Mouse (Mus musculus) megakaryocyte, embryonic 14.5 days (primary cell): Measurements from ENCODE around the gene Lrrc10. TPM values are rescaled to one million over a fixed set of nuclear protein-coding genes. Genes with fewer than 3 reads are reported as not detected.
"Not testable (repeated sequence)": the region's sequence is repeated elsewhere in the genome, so short reads cannot be mapped to it uniquely, and the experiment has no call there.

Experiments
- H3K27me3 ChIP-seq: replicated peaks from 2 replicates; pipeline ENCODE3; 2012; ENCODE audit warnings: inconsistent platforms
- H3K36me3 ChIP-seq: replicated peaks from 2 replicates; pipeline ENCODE3; 2012; ENCODE audit warnings: low read length, inconsistent platforms, mixed read lengths
- H3K4me1 ChIP-seq: 2 replicates; pipeline ENCODE4 v1.6.1; 2012; ENCODE audit warnings: inconsistent platforms
- H3K4me3 ChIP-seq: replicated peaks from 2 replicates; pipeline ENCODE3; 2012; ENCODE audit warnings: moderate library complexity, mild to moderate bottlenecking, inconsistent platforms
- H3K9me3 ChIP-seq: 2 replicates; pipeline ENCODE4 v1.6.1; 2012; ENCODE audit warnings: inconsistent platforms
- FLI1 ChIP-seq: IDR thresholded peaks from 2 replicates; pipeline ENCODE4 v1.6.1; 2012; ENCODE audit warnings: low read length, inconsistent platforms, mixed read lengths
- GATA1 ChIP-seq: IDR thresholded peaks from 3 replicates; pipeline ENCODE4 v1.6.1; 2012; ENCODE audit warnings: mixed read lengths, low read length, inconsistent platforms, borderline replicate concordance
- polyA plus RNA-seq: library from polyadenylated mRNA; stranded (reverse); fragments of >175 nt; gene quantifications from 2 replicates; pipeline ENCODE4 v1.2.3, GENCODE M21; 2012; ENCODE audit warnings: low replicate concordance; ENCODE audit not compliant: insufficient read depth

Gene Lrrc10
- polyA plus RNA-seq, 1 experiment: not detected

DNA sequence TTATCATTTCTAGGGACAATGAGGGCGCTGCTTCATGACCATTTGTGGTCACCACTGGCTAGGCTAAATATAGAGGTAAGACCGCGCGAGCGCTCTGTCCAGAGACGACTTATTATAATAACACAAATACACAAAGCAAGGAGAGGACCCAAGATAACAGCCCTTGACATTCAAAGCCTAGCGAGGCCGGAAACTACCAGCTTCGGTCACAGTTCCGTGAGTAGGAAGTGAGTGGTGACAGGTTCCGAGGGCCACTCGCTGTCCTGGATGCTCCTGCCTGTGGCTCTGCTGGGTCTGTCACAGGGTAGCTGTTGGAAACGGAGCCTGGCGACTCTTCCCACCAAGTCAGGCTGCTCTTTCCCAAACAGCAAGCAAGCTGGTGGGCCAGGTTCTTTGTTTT lies 2.8 kb upstream of the Lrrc10 start:
- peaks cover 6% of the 10 kb centered on the region for H3K27me3 ChIP-seq
- H3K4me1 ChIP-seq: peaks cover 36% of the 10 kb centered on the region
- H3K9me3 ChIP-seq: peaks cover 6% of the 10 kb centered on the region
- H3K4me3 ChIP-seq: peak overlapping the region; percentile 77
- no peak for TF ChIP-seq FLI1
- no peak for TF ChIP-seq GATA1
- no peaks in the 10 kb centered on the region for H3K36me3 ChIP-seq

- Histone ChIP-seq H3K4me3 (peak overlapping the region; percentile 1), H3K4me1 (peaks cover 36% of the 10 kb centered on the region)
- not testable (repeated sequence) for H3K27me3 ChIP-seq, H3K9me3 ChIP-seq, H3K36me3 ChIP-seq
Measured at GRCm38 (mm10) chr10:117043497-117044166, 1.5 kb upstream of the Lrrc10 start.

DNA sequence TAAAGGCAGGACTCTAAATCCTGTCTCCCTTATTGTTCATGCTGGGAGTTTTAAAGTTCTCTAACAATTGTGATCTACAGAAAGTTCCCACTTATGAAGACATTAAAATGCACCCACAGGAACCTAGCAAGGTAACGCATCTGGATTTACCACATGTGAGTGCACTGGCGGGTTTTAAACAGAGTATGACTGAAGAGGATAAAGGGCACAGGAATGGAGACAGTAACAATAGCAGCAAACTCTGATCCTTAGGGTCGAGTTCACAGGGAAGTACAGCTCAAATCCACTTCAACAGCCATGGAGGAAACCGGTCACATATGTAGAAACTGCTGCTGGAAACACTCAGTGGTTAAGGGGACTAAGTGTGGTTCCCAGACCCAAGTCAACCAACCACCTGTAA lies 4.1 kb downstream of the Lrrc10 start:
- TF ChIP-seq GATA1: no peak
- TF ChIP-seq FLI1: no peak
- peaks cover 62% of the 10 kb centered on the region for H3K36me3 ChIP-seq

GRCm38 (mm10) chr10:117049961-117050597 lies 4.9 kb downstream of the Lrrc10 start:
- Histone ChIP-seq H3K9me3 (no peaks in the 10 kb centered on the region), H3K4me1 (peaks cover 12% of the 10 kb centered on the region), H3K36me3 (peaks cover 70% of the 10 kb centered on the region), H3K27me3 (peaks cover 6% of the 10 kb centered on the region), H3K4me3 (no peak overlapping the region)
- TF ChIP-seq FLI1 (no peak), GATA1 (no peak)

More for the DNA sequence above, 4.1 kb downstream of the Lrrc10 start:
- peaks cover 6% of the 10 kb centered on the region for H3K27me3 ChIP-seq
- peaks cover 12% of the 10 kb centered on the region for H3K4me1 ChIP-seq
- H3K9me3 ChIP-seq: no peaks in the 10 kb centered on the region
- no peak overlapping the region for H3K4me3 ChIP-seq

DNA sequence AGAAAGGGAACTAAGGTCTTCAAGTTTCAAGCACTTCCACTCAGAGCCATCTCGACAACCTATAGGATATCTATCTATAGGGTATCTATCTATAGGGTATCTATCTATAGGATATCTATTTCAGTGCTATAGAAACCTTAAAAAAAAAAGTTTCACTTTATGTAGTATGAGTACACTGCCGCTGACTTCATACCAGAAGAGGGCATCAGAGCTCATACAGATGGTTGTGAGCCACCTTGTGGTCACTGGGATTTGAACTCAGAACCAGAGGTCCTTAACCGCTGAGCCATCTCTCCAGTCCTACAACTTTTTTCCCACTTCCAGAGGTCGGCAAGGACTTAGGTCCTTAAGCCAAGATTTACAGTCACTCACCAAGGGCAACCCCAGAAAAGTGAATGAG lies 10.5 kb downstream of the Lrrc10 start:
- H3K36me3 ChIP-seq: peaks cover 99% of the 10 kb centered on the region
- H3K27me3 ChIP-seq: no peaks in the 10 kb centered on the region
- H3K4me3 ChIP-seq: no peak overlapping the region
- peaks cover 17% of the 10 kb centered on the region for H3K4me1 ChIP-seq
- TF ChIP-seq GATA1: no peak
- TF ChIP-seq FLI1: no peak
- no peaks in the 10 kb centered on the region for H3K9me3 ChIP-seq

- H3K4me1 ChIP-seq: peaks cover 54% of the 10 kb centered on the region
- H3K36me3 ChIP-seq: peaks cover 42% of the 10 kb centered on the region
- TF ChIP-seq GATA1: no peak
- no peak for TF ChIP-seq FLI1
- H3K4me3 ChIP-seq: peak overlapping the region; percentile 100
- no peaks in the 10 kb centered on the region for H3K9me3 ChIP-seq
- H3K27me3 ChIP-seq: no peaks in the 10 kb centered on the region
Measured at GRCm38 (mm10) chr10:117062894-117063253, 17.7 kb downstream of the Lrrc10 start.

- Histone ChIP-seq H3K36me3 (peaks cover 38% of the 10 kb centered on the region), H3K4me3 (peak within 1 kb of the TSS; percentile 100), H3K4me1 (peaks cover 54% of the 10 kb centered on the region), H3K9me3 (no peaks in the 10 kb centered on the region), H3K27me3 (no peaks in the 10 kb centered on the region)
- peak; percentile 48; the same call in 1 of the 2 replicates for TF ChIP-seq FLI1
- TF ChIP-seq GATA1: no peak
Measured at GRCm38 (mm10) chr10:117063254-117064021, 18.3 kb downstream of the Lrrc10 start, which contains the start of gene Cct2. Gene Cct2 (minus strand): TSS chr10:117063814.

- Histone ChIP-seq H3K9me3 (no peaks in the 10 kb centered on the region), H3K36me3 (peaks cover 34% of the 10 kb centered on the region), H3K27me3 (no peaks in the 10 kb centered on the region), H3K4me3 (peak overlapping the region; percentile 100), H3K4me1 (peaks cover 54% of the 10 kb centered on the region)
- no peak for TF ChIP-seq GATA1
- TF ChIP-seq FLI1: no peak
Measured at GRCm38 (mm10) chr10:117064076-117064475, 18.9 kb downstream of the Lrrc10 start.

- Histone ChIP-seq H3K36me3 (peaks cover 49% of the 10 kb centered on the region), H3K4me1 (peaks cover 60% of the 10 kb centered on the region), H3K4me3 (no peak overlapping the region), H3K27me3 (no peaks in the 10 kb centered on the region), H3K9me3 (no peaks in the 10 kb centered on the region)
- no peak for TF ChIP-seq FLI1
- TF ChIP-seq GATA1: no peak
Measured at GRCm38 (mm10) chr10:117069109-117069508, 24.0 kb downstream of the Lrrc10 start.

- Histone ChIP-seq H3K36me3 (peaks cover 78% of the 10 kb centered on the region), H3K27me3 (no peaks in the 10 kb centered on the region), H3K4me1 (peaks cover 52% of the 10 kb centered on the region), H3K4me3 (no peak overlapping the region), H3K9me3 (no peaks in the 10 kb centered on the region)
- TF ChIP-seq GATA1: no peak
- no peak for TF ChIP-seq FLI1
Measured at GRCm38 (mm10) chr10:117072191-117072888, 27.2 kb downstream of the Lrrc10 start.
